Comparison of ENCODE assay signal across 19 mouse cellular contexts in genomic region chr2:162248296-162248695, GRCm38 (mm10).
A peak's percentile ranks its signal among the peaks of the same experiment; 100 is the strongest.
DNase-seq lines count a peak whose midpoint lies in the region; ATAC-seq and TF ChIP-seq lines count a peak whose summit lies in the region.
"Had no signal": no experiment of that assay in that cellular context is flagged by ENCODE, and none has a peak within 500 bp of the region (broad histone marks: within the 10 kb centered on the region; RNA-seq: fewer than 3 reads in every experiment).

No protein-coding gene starts in this region.

- no peak overlapping the region for H3K4me2 ChIP-seq in liver, postnatal 0 days (ENCODE audit: low read depth, low read length)
- H3K4me2 ChIP-seq: forebrain, embryonic 15.5 days; heart, embryonic 12.5 days; limb, embryonic 13.5 days; liver, embryonic 12.5 days had no signal

- WGBS in liver, postnatal 0 days (ENCODE audit: insufficient replicate concordance): 68% methylated on average over 4 of the region's 4 CpGs
- 90% methylated on average over 4 of the region's 4 CpGs for WGBS in thymus, adult 2 months

- H3K36me3 ChIP-seq in liver, postnatal 0 days (replicated peaks; ENCODE audit: insufficient read depth, low read length): no peaks in the 10 kb centered on the region
- no peaks in the 10 kb centered on the region for H3K36me3 ChIP-seq in thymus, adult 2 months (ENCODE audit: control insufficient read depth, insufficient read depth, low read length)
- H3K36me3 ChIP-seq: forebrain, embryonic 15.5 days; heart, embryonic 12.5 days; limb, embryonic 13.5 days; liver, embryonic 12.5 days had no signal

- H3K9me3 ChIP-seq in liver, postnatal 0 days (ENCODE audit: low read length): no peaks in the 10 kb centered on the region
- H3K9me3 ChIP-seq: forebrain, embryonic 15.5 days; heart, embryonic 12.5 days; limb, embryonic 13.5 days; liver, embryonic 12.5 days had no signal

- no peak for TF ChIP-seq CTCF in brain, embryonic 14.5 days (IDR thresholded peaks at IDR 0.05; ENCODE audit: borderline replicate concordance, extremely low read depth, insufficient read depth, insufficient read length)
- TF ChIP-seq CTCF in liver, postnatal 0 days (IDR thresholded peaks at IDR 0.05; ENCODE audit: low read depth): no peak
- no peak for TF ChIP-seq CTCF in thymus, adult 2 months (IDR thresholded peaks at IDR 0.05; ENCODE audit: borderline replicate concordance, control insufficient read depth, extremely low read depth, insufficient read depth, low read length, poor library complexity)

- no peak for TF ChIP-seq POLR2A in brain, embryonic 14.5 days (IDR thresholded peaks at IDR 0.05; ENCODE audit: borderline replicate concordance, extremely low read depth, insufficient read depth, insufficient read length, poor library complexity, severe bottlenecking)
- no peak for TF ChIP-seq POLR2A in thymus, adult 2 months (IDR thresholded peaks at IDR 0.05; ENCODE audit: control insufficient read depth, extremely low read depth, insufficient read depth, low read length, poor library complexity)

- no peak for TF ChIP-seq EP300 in liver, postnatal 0 days (IDR thresholded peaks at IDR 0.05; ENCODE audit: low read depth)

- H3K4me3 ChIP-seq in liver, postnatal 0 days (ENCODE audit: low read depth, low read length): no peak overlapping the region
- no peak overlapping the region for H3K4me3 ChIP-seq in thymus, adult 2 months (ENCODE audit: control insufficient read depth, insufficient read depth, low read length)
- H3K4me3 ChIP-seq: forebrain, embryonic 15.5 days; heart, embryonic 12.5 days; limb, embryonic 13.5 days; liver, embryonic 12.5 days had no signal

- no peak overlapping the region for H3K27ac ChIP-seq in liver, postnatal 0 days (ENCODE audit: low read depth)
- no peak overlapping the region for H3K27ac ChIP-seq in thymus, adult 2 months (ENCODE audit: control insufficient read depth, insufficient read depth, low read length)
- H3K27ac ChIP-seq: forebrain, embryonic 15.5 days; kidney, postnatal 0 days; limb, embryonic 13.5 days; liver, embryonic 12.5 days had no signal

- no peak for ATAC-seq in inflammation-experienced regulatory T-cells, adult 6 months
- no peak for ATAC-seq in liver, postnatal 0 days
- ATAC-seq: activated CD4-positive, CD25-positive, alpha-beta regulatory T cell, adult 4 months; forebrain, embryonic 15.5 days; liver, embryonic 12.5 days had no signal

- H3K27me3 ChIP-seq in liver, postnatal 0 days (ENCODE audit: insufficient read depth, low read length): no peaks in the 10 kb centered on the region
- no peaks in the 10 kb centered on the region for H3K27me3 ChIP-seq in thymus, adult 2 months (ENCODE audit: control insufficient read depth, insufficient read depth, low read length)
- H3K27me3 ChIP-seq: forebrain, embryonic 15.5 days; heart, embryonic 12.5 days; limb, embryonic 13.5 days; liver, embryonic 12.5 days had no signal

- no peak overlapping the region for H3K9ac ChIP-seq in liver, postnatal 0 days (replicated peaks)
- H3K9ac ChIP-seq: forebrain, embryonic 15.5 days; heart, embryonic 12.5 days; limb, embryonic 13.5 days; liver, embryonic 12.5 days had no signal

- DNase-seq in layer of hippocampus, postnatal 14 days (ENCODE audit: low spot score in 2 of 2): peak; percentile 4 to 8
- DNase-seq in layer of hippocampus, adult 9-10 months (ENCODE audit: low spot score): no peak
- DNase-seq in brain, embryonic 14.5 days (ENCODE audit: low read depth): peak; percentile 44
- peak; percentile 60 for DNase-seq in cerebellum, adult 11-12 months
- peak; percentile 68 to 80 for DNase-seq in cerebellum, postnatal 10 days
- no peak for DNase-seq in liver, postnatal 0 days
- no peak for DNase-seq in thymus, adult 2 months
- DNase-seq: adrenal gland, postnatal 14 days; heart, postnatal 10 days; kidney, adult 2 months; lung, adult 2 months; thymus, postnatal 25 days had no signal

- no peaks in the 10 kb centered on the region for H3K4me1 ChIP-seq in liver, postnatal 0 days (ENCODE audit: insufficient read depth)
- H3K4me1 ChIP-seq in thymus, adult 2 months (replicated peaks; ENCODE audit: control insufficient read depth, insufficient read depth, low read length): no peaks in the 10 kb centered on the region
- H3K4me1 ChIP-seq: forebrain, embryonic 15.5 days; heart, embryonic 12.5 days; limb, embryonic 13.5 days; liver, embryonic 12.5 days had no signal

Comparison
In these comparisons a context has a peak if more than half of its experiments do, and no peak if none do; other contexts are left out.
1. DNase-seq: peak in layer of hippocampus, postnatal 14 days (2 of 2), brain, embryonic 14.5 days (single experiment), cerebellum, adult 11-12 months (single experiment) and cerebellum, postnatal 10 days (2 of 2); none in layer of hippocampus, adult 9-10 months (single experiment), liver, postnatal 0 days (single experiment) and thymus, adult 2 months (single experiment).